Comparison of ENCODE assay signal across 12 mouse cellular contexts in the genomic region with DNA sequence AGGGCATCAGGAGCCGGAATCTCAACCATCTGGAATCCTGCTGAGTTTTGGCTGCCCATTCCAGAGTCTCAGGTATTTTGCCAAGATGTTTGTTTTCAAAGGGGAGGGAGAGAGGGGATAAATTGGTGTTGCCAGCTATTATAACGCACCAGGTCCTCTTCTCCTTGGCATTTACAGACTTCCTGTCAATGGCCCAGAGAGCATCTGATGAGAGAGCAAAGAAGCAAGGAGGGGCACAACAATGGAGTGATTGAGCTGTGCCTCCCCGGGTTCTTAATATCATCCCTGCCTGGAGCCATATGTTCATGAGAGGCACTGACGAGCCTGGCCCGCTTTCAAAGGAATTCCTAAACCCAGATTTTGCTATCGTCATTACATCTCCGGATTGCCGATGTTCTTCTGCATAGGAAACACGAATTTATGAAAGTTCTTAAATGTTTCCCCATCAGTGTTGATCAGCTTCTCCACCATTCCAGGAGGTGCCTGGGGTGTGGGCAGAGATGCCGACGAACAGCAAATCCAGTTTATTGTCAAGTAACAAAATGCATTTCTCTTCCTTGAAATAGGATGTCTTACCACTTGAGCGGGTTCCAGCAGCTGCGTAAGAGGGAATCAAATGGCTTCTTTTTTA. TPM values are rescaled to one million over a fixed set of nuclear protein-coding genes. Genes with fewer than 3 reads are reported as not detected.
DNase-seq lines count a peak whose midpoint lies in the region; ATAC-seq lines count a peak whose summit lies in the region.
"Had no signal": no experiment of that assay in that cellular context is flagged by ENCODE, and none has a peak within 500 bp of the region (broad histone marks: within the 10 kb centered on the region; RNA-seq: fewer than 3 reads in every experiment).

No protein-coding gene starts in this region.

- no peaks in the 10 kb centered on the region for H3K27me3 ChIP-seq in neural tube, embryonic 15.5 days (replicated peaks)

- H3K9me3 ChIP-seq in neural tube, embryonic 15.5 days (replicated peaks): no peaks in the 10 kb centered on the region

- H3K4me1 ChIP-seq in neural tube, embryonic 15.5 days: no peaks in the 10 kb centered on the region

- H3K4me3 ChIP-seq in neural tube, embryonic 15.5 days (replicated peaks): no peak overlapping the region

- H3K36me3 ChIP-seq in neural tube, embryonic 15.5 days: no peaks in the 10 kb centered on the region

- 68% methylated on average over 13 of the region's 13 CpGs for WGBS in neural tube, embryonic 15.5 days

- ATAC-seq in neural tube, embryonic 15.5 days (ENCODE audit: low FRiP score): no peak
- ATAC-seq in frontal cortex, adult (ENCODE audit: low TSS enrichment): peak; percentile 50

- no peak overlapping the region for H3K9ac ChIP-seq in neural tube, embryonic 15.5 days (replicated peaks)

- DNase-seq in neural tube, embryonic 10.5 days (ENCODE audit: extremely low spot score, low spot score): no peak
- peak; percentile 50 to 51 for DNase-seq in left cerebral cortex, adult 18-20 months (ENCODE audit: low spot score in 2 of 2)
- DNase-seq in B cell, adult 2 months: no peak
- DNase-seq in yolk sac, embryonic 10.5 days (ENCODE audit: low spot score): no peak
- DNase-seq in thymus, postnatal 36 days: no peak
- DNase-seq in kidney, adult 8-10 months: no peak
- DNase-seq: kidney, adult 11 months had no signal

- no peak overlapping the region for H3K27ac ChIP-seq in neural tube, embryonic 15.5 days (replicated peaks)

- peak overlapping the region; percentile 5; the same call in 1 of the 2 replicates for H3K4me2 ChIP-seq in neural tube, embryonic 15.5 days
- H3K4me2 ChIP-seq: heart, embryonic 11.5 days; midbrain, embryonic 11.5 days had no signal

RNA-seq across cellular contexts. Expression of gene Egr4, which starts 31.0 kb away (rescaled TPM):
- polyA plus RNA-seq in neural tube, embryonic 15.5 days (2015; fragmentation: Nextera tagmentation; extraction: Ambion mirVana): 0.14 TPM in 1 of 2 replicates, not detected in the other
- 10 to 100 TPM; 52.1 to 74.8 TPM for total RNA-seq in left cerebral cortex, adult 18-20 months (2021)
- polyA plus RNA-seq: heart, embryonic 11.5 days; liver, embryonic 16.5 days; midbrain, embryonic 11.5 days had no signal

RNA-seq across cellular contexts. Expression of gene Fbxo41, which starts 41.6 kb away (rescaled TPM):
- polyA plus RNA-seq in neural tube, embryonic 15.5 days (2015; fragmentation: Nextera tagmentation; extraction: Ambion mirVana): 8.2 and 9.5 TPM in 2 replicates
- 10 to 100 TPM; 91.2 to 92.5 TPM for total RNA-seq in left cerebral cortex, adult 18-20 months (2021)
- polyA plus RNA-seq: heart, embryonic 11.5 days; liver, embryonic 16.5 days had no signal

RNA-seq across cellular contexts. Expression of gene Alms1, which starts 43.0 kb away (rescaled TPM):
- polyA plus RNA-seq in neural tube, embryonic 15.5 days (2015; fragmentation: Nextera tagmentation; extraction: Ambion mirVana): 3.8 and 3.9 TPM in 2 replicates
- total RNA-seq in left cerebral cortex, adult 18-20 months (2021): 1 to 10 TPM; 8.5 to 9.4 TPM

Comparison
In these comparisons a context has a peak if more than half of its experiments do, and no peak if none do; other contexts are left out.
1. DNase-seq: peak in left cerebral cortex, adult 18-20 months (2 of 2); none in neural tube, embryonic 10.5 days (single experiment), B cell, adult 2 months (0 of 2), yolk sac, embryonic 10.5 days (single experiment), thymus, postnatal 36 days (0 of 2) and kidney, adult 8-10 months (0 of 2).